Mouse (Mus musculus) ES-CJ7 (cell line): Measurements from ENCODE around the gene Tuft1.
"Not testable (repeated sequence)": the region's sequence is repeated elsewhere in the genome, so short reads cannot be mapped to it uniquely, and the experiment has no call there.

Source experiments
- DNase-seq: peaks from one replicate; pipeline ENCODE4 v3.0.0; 2011; ENCODE audit warnings: low read depth, low spot score

The Tuft1 gene

GRCm38 (mm10) chr3:94658740-94659095, at the start of gene Tuft1:
Gene Tuft1 (minus strand): TSS chr3:94658872.
- not testable (repeated sequence) for DNase-seq

DNA sequence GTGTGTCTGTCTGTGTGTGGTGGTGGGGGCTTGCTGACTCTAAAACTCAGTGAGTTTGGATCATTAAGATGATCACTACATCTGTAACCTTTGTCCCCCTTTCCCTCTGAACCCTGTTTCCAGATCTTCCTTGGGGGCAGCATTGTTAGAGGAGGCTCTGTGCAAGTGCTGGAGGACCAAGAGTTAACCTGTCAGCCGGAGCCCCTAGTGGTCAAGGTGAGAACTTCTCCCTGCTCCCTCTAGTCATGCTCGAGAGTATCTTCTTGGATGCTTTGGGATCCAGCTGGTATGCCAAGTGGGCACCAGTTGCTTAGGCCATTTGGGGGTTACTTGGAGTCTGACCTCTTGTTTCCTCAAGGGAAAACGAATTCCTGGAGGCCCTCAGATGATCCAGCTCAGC, 44.7 kb upstream of the Tuft1 start:
- not testable (repeated sequence) for DNase-seq

GRCm38 (mm10) chr3:94702856-94703255, 44.2 kb upstream of the Tuft1 start:
- DNase-seq, result no peak

- DNase-seq, result not testable (repeated sequence)
Observed at GRCm38 (mm10) chr3:94702163-94702810, 43.6 kb upstream of the Tuft1 start.

GRCm38 (mm10) chr3:94696257-94696656, 37.6 kb upstream of the Tuft1 start:
- DNase-seq, result not testable (repeated sequence)

GRCm38 (mm10) chr3:94695591-94695990, 36.9 kb upstream of the Tuft1 start:
- not testable (repeated sequence) for DNase-seq

- not testable (repeated sequence) for DNase-seq
Observed at GRCm38 (mm10) chr3:94693874-94694273, 35.2 kb upstream of the Tuft1 start.

DNA sequence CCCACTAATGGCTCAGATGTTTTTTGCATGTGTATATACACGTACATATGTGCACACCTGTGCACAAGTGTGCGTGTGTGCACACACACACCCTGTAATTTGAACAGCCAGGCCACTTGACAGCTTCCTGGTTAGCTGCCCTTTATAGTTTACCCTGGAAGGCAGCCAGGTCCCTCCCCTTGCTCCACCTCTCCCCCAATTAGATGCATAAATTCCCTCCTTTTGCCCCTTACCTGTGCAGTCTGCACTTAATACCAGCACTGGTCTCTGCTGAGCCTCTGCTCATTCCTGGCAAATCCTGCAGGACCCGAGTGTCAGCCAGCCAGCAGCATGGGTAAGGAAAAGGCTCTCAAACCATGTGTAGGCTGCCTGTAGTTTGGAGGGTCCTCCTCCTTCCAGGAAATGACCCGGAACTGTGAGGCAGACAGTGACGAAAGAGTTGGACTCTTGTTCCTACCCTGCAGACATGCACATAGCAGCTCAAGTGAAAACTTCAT, 34.7 kb upstream of the Tuft1 start, which contains the start of gene Selenbp2:
TSS of gene Selenbp2 (plus strand) at position 228 of the 497 bp plus-strand sequence.
- DNase-seq, result no peak

- DNase-seq, result not testable (repeated sequence)
Observed at GRCm38 (mm10) chr3:94691694-94692093, 33.0 kb upstream of the Tuft1 start.

DNA sequence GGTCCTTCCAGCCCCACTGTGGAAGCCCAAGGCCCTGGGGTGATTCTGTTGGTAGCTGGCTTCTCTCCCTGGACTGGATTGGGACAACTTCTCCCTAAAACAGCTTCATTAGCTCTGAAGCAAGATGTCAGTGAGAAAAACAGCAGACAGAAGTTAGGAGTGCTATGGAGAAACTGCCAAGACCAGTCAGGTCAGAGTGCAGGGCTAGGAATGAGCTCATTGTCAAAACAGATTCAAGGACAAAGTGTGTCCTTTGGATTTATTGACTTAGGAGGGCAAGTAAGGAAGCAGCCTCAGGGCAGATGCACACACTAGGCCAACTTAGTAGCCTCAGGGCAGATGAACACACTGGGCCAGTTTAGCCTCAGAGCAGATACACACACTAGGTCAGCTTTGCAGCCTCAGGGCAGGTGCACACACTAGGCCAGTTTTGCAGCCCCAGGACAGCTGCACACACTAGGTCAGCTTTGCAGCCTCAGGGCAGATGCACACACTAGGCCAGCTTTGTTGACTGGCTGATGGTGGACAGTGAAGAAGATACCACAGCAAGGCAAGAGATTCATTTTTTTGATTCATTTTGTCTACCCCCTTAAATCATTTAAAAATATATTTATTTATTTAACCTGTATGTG, 32.1 kb upstream of the Tuft1 start:
- DNase-seq, result no peak

GRCm38 (mm10) chr3:94690162-94690561, 31.5 kb upstream of the Tuft1 start:
- DNase-seq, result not testable (repeated sequence)

DNA sequence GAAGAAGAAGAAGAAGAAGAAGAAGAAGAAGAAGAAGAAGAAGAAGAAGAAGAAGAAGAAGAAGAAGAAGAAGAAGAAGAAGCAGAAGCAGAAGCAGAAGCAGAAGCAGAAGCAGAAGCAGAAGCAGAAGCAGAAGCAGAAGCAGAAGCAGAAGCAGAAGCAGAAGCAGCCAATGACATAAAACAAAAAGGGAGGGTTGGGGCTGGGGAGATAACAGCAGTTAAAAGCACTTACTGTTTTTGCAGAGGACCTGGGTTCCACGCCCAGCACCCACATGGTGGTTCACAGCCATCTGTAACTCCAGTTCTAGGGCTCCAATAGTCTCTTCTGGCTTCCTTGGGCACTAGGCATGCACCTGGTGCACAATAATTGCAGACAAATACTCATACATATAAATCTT, 30.5 kb upstream of the Tuft1 start:
- not testable (repeated sequence) for DNase-seq

GRCm38 (mm10) chr3:94688698-94689097, 30.0 kb upstream of the Tuft1 start:
- not testable (repeated sequence) for DNase-seq

DNA sequence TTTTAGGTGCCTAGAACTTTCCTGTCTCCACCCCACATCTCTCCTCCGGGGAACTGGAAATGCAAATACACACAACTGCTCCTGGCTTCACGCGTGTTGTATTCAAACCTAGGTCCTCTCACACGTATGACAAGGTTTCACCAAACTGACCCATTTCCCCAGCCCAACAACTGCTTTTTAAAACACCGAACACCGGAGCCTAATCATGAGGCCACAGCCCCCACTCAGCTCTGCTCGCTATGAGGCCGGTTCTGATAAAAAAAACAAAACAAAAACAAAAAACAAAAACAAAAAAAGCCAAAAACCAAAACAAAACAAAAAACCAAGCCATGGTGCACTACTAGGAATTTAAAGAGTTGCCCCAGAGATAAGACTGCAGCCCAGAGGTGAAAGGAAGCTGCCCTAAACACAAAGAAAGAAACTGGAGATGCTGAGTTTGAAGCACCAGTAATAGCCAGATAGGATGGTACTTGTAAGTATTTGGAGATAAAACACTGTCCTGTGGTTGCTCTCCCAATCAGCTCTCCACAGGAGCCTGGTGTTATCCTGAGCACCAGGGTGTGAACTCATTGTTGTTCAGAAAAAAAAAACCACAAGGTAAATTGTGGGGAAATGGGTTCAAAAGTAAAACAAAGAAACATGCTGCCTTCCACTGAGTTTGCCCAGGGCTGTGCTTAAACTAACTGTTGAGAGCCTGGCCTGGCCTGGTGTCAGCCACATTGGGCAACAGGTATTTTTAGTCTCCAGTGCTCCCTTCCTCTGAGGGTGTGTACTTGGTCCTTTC, 27.5 kb upstream of the Tuft1 start:
- DNase-seq, result not testable (repeated sequence)

GRCm38 (mm10) chr3:94683646-94684045, 25.0 kb upstream of the Tuft1 start:
- no peak for DNase-seq

- no peak for DNase-seq
Observed at GRCm38 (mm10) chr3:94680783-94681182, 22.1 kb upstream of the Tuft1 start.

- DNase-seq, result not testable (repeated sequence)
Observed at GRCm38 (mm10) chr3:94680032-94680431, 21.4 kb upstream of the Tuft1 start.

DNA sequence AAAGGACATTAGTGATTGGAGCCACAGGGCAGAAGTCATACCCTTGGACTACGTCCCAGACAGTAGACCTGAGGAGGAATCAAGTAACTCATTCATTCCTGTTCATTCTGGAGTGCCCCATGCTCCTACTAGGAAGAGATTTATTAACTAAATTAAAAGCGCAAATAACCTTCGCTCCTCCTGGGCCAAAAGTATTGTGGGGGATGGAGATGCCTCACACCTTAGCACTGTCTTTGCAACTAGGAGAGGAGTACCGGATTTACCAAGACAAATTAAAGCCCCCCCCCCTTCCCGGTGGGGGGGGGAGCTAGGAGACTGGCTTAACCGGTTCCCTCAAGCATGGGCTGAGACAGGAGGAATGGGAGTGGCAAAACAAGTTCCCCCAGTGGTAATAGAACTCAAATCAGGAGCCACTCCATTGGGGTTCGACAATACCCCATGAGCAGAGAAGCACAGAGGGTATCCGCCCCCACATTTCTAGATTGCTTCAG, 20.7 kb upstream of the Tuft1 start:
- no peak for DNase-seq

- not testable (repeated sequence) for DNase-seq
Observed at GRCm38 (mm10) chr3:94675101-94675500, 16.4 kb upstream of the Tuft1 start.

GRCm38 (mm10) chr3:94665896-94666295, 7.2 kb upstream of the Tuft1 start:
- DNase-seq, result not testable (repeated sequence)

DNA sequence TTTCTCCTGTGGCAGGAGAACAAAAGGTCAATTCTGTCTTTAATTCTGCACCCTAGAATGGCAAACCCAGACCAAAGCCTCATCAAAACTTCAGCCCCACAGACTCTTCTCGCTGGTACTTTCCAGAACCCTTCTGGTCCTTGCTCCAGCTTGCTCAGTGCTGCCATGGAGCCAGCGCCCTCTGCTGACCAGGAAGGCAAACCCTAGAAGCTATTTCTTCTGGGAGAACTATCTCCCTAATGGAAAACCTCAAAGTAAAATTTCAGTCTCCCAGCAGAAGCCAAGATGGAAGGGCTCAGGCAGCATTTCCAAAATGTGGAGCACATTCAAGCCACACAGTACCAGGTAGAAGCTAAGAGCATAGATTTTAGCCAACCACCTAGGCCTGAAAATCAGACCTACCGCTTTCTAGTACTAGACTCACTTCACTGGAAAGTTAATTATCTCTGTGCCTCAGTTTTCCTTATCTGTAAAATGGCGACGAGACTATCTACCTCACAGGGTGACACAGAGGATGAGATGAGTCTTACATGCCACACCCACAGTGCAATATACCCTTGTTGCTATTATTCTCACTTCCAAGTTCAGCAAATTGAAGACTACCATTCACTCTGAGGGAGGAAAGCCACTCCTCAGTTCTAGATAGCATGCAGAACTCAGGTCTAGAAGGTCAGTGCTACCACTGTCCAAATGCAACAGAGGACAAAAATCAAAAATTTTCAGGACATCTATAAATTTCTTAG, 6.6 kb upstream of the Tuft1 start:
- DNase-seq, result not testable (repeated sequence)
